Mouse (Mus musculus) c-Kit-negative CD71-positive TER-119-positive erythroid progenitor cells, embryonic 14.5 days (primary cell): Measurements from ENCODE around the gene Tex19.1.
"Not testable (repeated sequence)": the region's sequence is repeated elsewhere in the genome, so short reads cannot be mapped to it uniquely, and the experiment has no call there.

Source experiments
- DNase-seq: peaks from one replicate; pipeline ENCODE4 v3.0.0-alpha.2; 2013; ENCODE audit warnings: low read depth, low spot score

The Tex19.1 gene

GRCm38 (mm10) chr11:121145865-121146264 lies at the start of gene Tex19.1:
Gene Tex19.1, plus strand, starts transcription at chr11:121146143.
- peak; percentile 17 for DNase-seq

GRCm38 (mm10) chr11:121099762-121100161 lies 46.2 kb upstream of the Tex19.1 start:
- DNase-seq, result no peak

- DNase-seq, result no peak
Measured at GRCm38 (mm10) chr11:121100692-121101091, 45.3 kb upstream of the Tex19.1 start.

- no peak for DNase-seq
Measured at GRCm38 (mm10) chr11:121101124-121101805, 44.7 kb upstream of the Tex19.1 start.

GRCm38 (mm10) chr11:121107242-121107641 lies 38.7 kb upstream of the Tex19.1 start:
- DNase-seq, result not testable (repeated sequence)

GRCm38 (mm10) chr11:121108061-121108460 lies 37.9 kb upstream of the Tex19.1 start:
- DNase-seq, result no peak

GRCm38 (mm10) chr11:121109986-121110385 lies 36.0 kb upstream of the Tex19.1 start:
- no peak for DNase-seq

- DNase-seq, result no peak
Measured at GRCm38 (mm10) chr11:121111051-121111450, 34.9 kb upstream of the Tex19.1 start.

GRCm38 (mm10) chr11:121111601-121112000 lies 34.3 kb upstream of the Tex19.1 start:
- DNase-seq, result no peak

- DNase-seq, result no peak
Measured at GRCm38 (mm10) chr11:121112091-121112775, 33.7 kb upstream of the Tex19.1 start.

- no peak for DNase-seq
Measured at GRCm38 (mm10) chr11:121118106-121118505, 27.8 kb upstream of the Tex19.1 start.

GRCm38 (mm10) chr11:121118577-121118976 lies 27.4 kb upstream of the Tex19.1 start, which contains the start of gene Tex19.2:
Gene Tex19.2, minus strand, starts transcription at chr11:121118677.
- no peak for DNase-seq

- no peak for DNase-seq
Measured at GRCm38 (mm10) chr11:121121151-121121550, 24.8 kb upstream of the Tex19.1 start.

GRCm38 (mm10) chr11:121122024-121122670 lies 23.8 kb upstream of the Tex19.1 start:
- DNase-seq, result no peak

GRCm38 (mm10) chr11:121123438-121123837 lies 22.5 kb upstream of the Tex19.1 start:
- no peak for DNase-seq

GRCm38 (mm10) chr11:121125522-121126172 lies 20.3 kb upstream of the Tex19.1 start:
- no peak for DNase-seq

GRCm38 (mm10) chr11:121126395-121126794 lies 19.5 kb upstream of the Tex19.1 start:
- DNase-seq, result peak; percentile 17

GRCm38 (mm10) chr11:121127441-121127840 lies 18.5 kb upstream of the Tex19.1 start:
- no peak for DNase-seq

- DNase-seq, result no peak
Measured at GRCm38 (mm10) chr11:121129616-121130015, 16.3 kb upstream of the Tex19.1 start.

GRCm38 (mm10) chr11:121134600-121134999 lies 11.3 kb upstream of the Tex19.1 start:
- DNase-seq, result no peak

GRCm38 (mm10) chr11:121137682-121138081 lies 8.3 kb upstream of the Tex19.1 start:
- DNase-seq, result no peak

- no peak for DNase-seq
Measured at GRCm38 (mm10) chr11:121138732-121139131, 7.2 kb upstream of the Tex19.1 start.
